10 mouse cellular contexts compared by ENCODE assay signal in genomic region chr8:123181391-123181790, GRCm38 (mm10). TPM values are rescaled to one million over a fixed set of nuclear protein-coding genes. Genes with fewer than 3 reads are reported as not detected.
A peak's percentile ranks its signal among the peaks of the same experiment; 100 is the strongest.
DNase-seq lines count a peak whose midpoint lies in the region; ATAC-seq and TF ChIP-seq lines count a peak whose summit lies in the region.
"Had no signal": no experiment of that assay in that cellular context is flagged by ENCODE, and none has a peak within 500 bp of the region (broad histone marks: within the 10 kb centered on the region; RNA-seq: fewer than 3 reads in every experiment).

No protein-coding gene starts in this region.

- ATAC-seq in hindbrain, embryonic 11.5 days (ENCODE audit: low FRiP score): no peak
- no peak for ATAC-seq in hindbrain, embryonic 16.5 days
- peak; percentile 37; the same call in 1 of the 2 replicates for ATAC-seq in liver, embryonic 15.5 days (ENCODE audit: insufficient read depth)

- TF ChIP-seq CTCF in heart, adult 2 months (IDR thresholded peaks at IDR 0.05): no peak

- peak; percentile 54 for DNase-seq in hindbrain, embryonic 11.5 days (ENCODE audit: low spot score)
- peak; percentile 95 for DNase-seq in adipocyte (ENCODE audit: low spot score)
- DNase-seq in heart, adult 2 months: peak; percentile 70 to 75
- DNase-seq in Muller cell, postnatal 12 days (ENCODE audit: inconsistent ontology term): no peak
- no peak for DNase-seq in layer of hippocampus, postnatal 14 days (ENCODE audit: low spot score in 2 of 2)
- no peak for DNase-seq in layer of hippocampus, postnatal 25 days (ENCODE audit: extremely low spot score in 1 of 2, low spot score in 1 of 2)
- DNase-seq: layer of hippocampus, adult 9-11 months had no signal

- no peak overlapping the region for H3K4me2 ChIP-seq in hindbrain, embryonic 11.5 days (replicated peaks; ENCODE audit: low read depth, low read length)
- no peak overlapping the region for H3K4me2 ChIP-seq in hindbrain, embryonic 16.5 days (ENCODE audit: low read length)
- no peak overlapping the region for H3K4me2 ChIP-seq in liver, embryonic 15.5 days

- no peak for TF ChIP-seq POLR2A in heart, adult 2 months (IDR thresholded peaks at IDR 0.05; ENCODE audit: insufficient read depth, low read depth, low read length)

- H3K4me1 ChIP-seq in hindbrain, embryonic 11.5 days (replicated peaks; ENCODE audit: control insufficient read depth, insufficient read depth, low read length): no peaks in the 10 kb centered on the region
- H3K4me1 ChIP-seq in hindbrain, embryonic 16.5 days (ENCODE audit: control insufficient read depth, insufficient read depth, low read depth, low read length): no peaks in the 10 kb centered on the region
- no peaks in the 10 kb centered on the region; the same call in 1 of the 2 replicates for H3K4me1 ChIP-seq in heart, adult 2 months (ENCODE audit: control insufficient read depth, insufficient read depth, low read length)
- H3K4me1 ChIP-seq in liver, embryonic 15.5 days (replicated peaks): 0 out of 2 replicates have a peak, but pooled peaks cover 4% of the 10 kb centered on the region

- no peak overlapping the region for H3K9ac ChIP-seq in hindbrain, embryonic 11.5 days (ENCODE audit: low read depth, low read length)
- H3K9ac ChIP-seq in hindbrain, embryonic 16.5 days (ENCODE audit: low read depth, low read length): no peak overlapping the region
- H3K9ac ChIP-seq in heart, adult 2 months (ENCODE audit: low read depth, low read length): no peak overlapping the region
- H3K9ac ChIP-seq in liver, embryonic 15.5 days: no peak overlapping the region

- intact Hi-C loops in heart, adult 2 months (cut with DNase I): no loop called here

- H3K36me3 ChIP-seq in hindbrain, embryonic 11.5 days (ENCODE audit: control insufficient read depth, insufficient read depth, low read length): no peaks in the 10 kb centered on the region
- H3K36me3 ChIP-seq in hindbrain, embryonic 16.5 days (ENCODE audit: control insufficient read depth, insufficient read depth, low read length): no peaks in the 10 kb centered on the region
- no peaks in the 10 kb centered on the region for H3K36me3 ChIP-seq in heart, adult 2 months (ENCODE audit: control insufficient read depth, insufficient read depth, low read length)
- H3K36me3 ChIP-seq in liver, embryonic 15.5 days (replicated peaks): no peaks in the 10 kb centered on the region

- H3K27ac ChIP-seq in hindbrain, embryonic 11.5 days (ENCODE audit: low read depth, low read length): no peak overlapping the region
- H3K27ac ChIP-seq in hindbrain, embryonic 16.5 days (ENCODE audit: low read depth, low read length): no peak overlapping the region
- H3K27ac ChIP-seq in heart, adult 2 months: no peak overlapping the region
- peak overlapping the region; percentile 53; the same call in 1 of the 2 replicates for H3K27ac ChIP-seq in liver, embryonic 15.5 days (replicated peaks)

- 0 out of 2 replicates have a peak, but pooled peaks have one; percentile 58 for TF ChIP-seq EP300 in heart, adult 2 months (IDR thresholded peaks at IDR 0.05; ENCODE audit: insufficient read depth, low read depth, low read length)

- H3K9me3 ChIP-seq in hindbrain, embryonic 11.5 days (ENCODE audit: control insufficient read depth, low read length): no peaks in the 10 kb centered on the region
- peaks cover 7% of the 10 kb centered on the region; the same call in 1 of the 2 replicates for H3K9me3 ChIP-seq in hindbrain, embryonic 16.5 days (ENCODE audit: control insufficient read depth, low read length)
- 0 out of 2 replicates have a peak, but pooled peaks cover 3% of the 10 kb centered on the region for H3K9me3 ChIP-seq in liver, embryonic 15.5 days (replicated peaks)

- no peaks in the 10 kb centered on the region for H3K79me2 ChIP-seq in heart, adult 2 months (replicated peaks; ENCODE audit: control insufficient read depth, insufficient read depth, low read length)

- H3K4me3 ChIP-seq in hindbrain, embryonic 11.5 days (ENCODE audit: low read depth, low read length): no peak overlapping the region
- no peak overlapping the region for H3K4me3 ChIP-seq in hindbrain, embryonic 16.5 days (ENCODE audit: low read length)
- H3K4me3 ChIP-seq in heart, adult 2 months: no peak overlapping the region
- no peak overlapping the region for H3K4me3 ChIP-seq in liver, embryonic 15.5 days (replicated peaks)
- H3K4me3 ChIP-seq: myocyte had no signal

- H3K27me3 ChIP-seq in hindbrain, embryonic 11.5 days (ENCODE audit: control insufficient read depth, insufficient read depth, low read length): no peaks in the 10 kb centered on the region
- H3K27me3 ChIP-seq in hindbrain, embryonic 16.5 days (replicated peaks; ENCODE audit: control insufficient read depth, insufficient read depth, low read length): no peaks in the 10 kb centered on the region
- no peaks in the 10 kb centered on the region for H3K27me3 ChIP-seq in heart, adult 2 months (ENCODE audit: control insufficient read depth, insufficient read depth, low read length)
- peaks cover 10% of the 10 kb centered on the region for H3K27me3 ChIP-seq in liver, embryonic 15.5 days

- 60% methylated on average over 3 of the region's 3 CpGs for WGBS in hindbrain, embryonic 11.5 days
- 60% methylated on average over 3 of the region's 3 CpGs for WGBS in hindbrain, embryonic 16.5 days
- WGBS in heart, adult 2 months: 61% methylated on average over 3 of the region's 3 CpGs
- 47% methylated on average over 3 of the region's 3 CpGs for WGBS in liver, embryonic 15.5 days (ENCODE audit: insufficient replicate concordance)

RNA-seq across cellular contexts. Expression of gene Dpep1, which starts 4.7 kb away (rescaled TPM):
- 0.43 and 0.85 TPM in 2 replicates for polyA plus RNA-seq in hindbrain, embryonic 11.5 days (2014; fragmentation: Nextera tagmentation; extraction: Ambion mirVana)
- 0.68 and 0.72 TPM in 2 replicates for polyA plus RNA-seq in hindbrain, embryonic 16.5 days (2015; fragmentation: Nextera tagmentation; extraction: Ambion mirVana)
- 10 to 100 TPM; 35.4 to 55.0 TPM for total RNA-seq in heart, adult 2 months (2021)
- polyA plus RNA-seq in heart, adult 2 months (2012; rRNA removed): 80.1 and 103 TPM in 2 replicates
- 0.21 and 0.26 TPM in 2 replicates for polyA plus RNA-seq in liver, embryonic 15.5 days (2015; fragmentation: Nextera tagmentation; extraction: Ambion mirVana)
- under 1 TPM; 0.50 to 0.71 TPM for total RNA-seq in layer of hippocampus, postnatal 14 days (2021)
- total RNA-seq in layer of hippocampus, postnatal 25 days (2021): under 1 TPM; 0.17 to 0.23 TPM

RNA-seq across cellular contexts. Expression of gene Sult5a1, which starts 23.3 kb away (rescaled TPM):
- polyA plus RNA-seq in hindbrain, embryonic 11.5 days (2014; fragmentation: Nextera tagmentation; extraction: Ambion mirVana): 4.8 and 5.5 TPM in 2 replicates
- 1.8 and 2.5 TPM in 2 replicates for polyA plus RNA-seq in hindbrain, embryonic 16.5 days (2015; fragmentation: Nextera tagmentation; extraction: Ambion mirVana)
- total RNA-seq in heart, adult 2 months (2021): under 1 TPM; 0.27 to 0.91 TPM
- polyA plus RNA-seq in heart, adult 2 months (2012; rRNA removed): 2.3 and 5.3 TPM in 2 replicates
- polyA plus RNA-seq in liver, embryonic 15.5 days (2015; fragmentation: Nextera tagmentation; extraction: Ambion mirVana): 0.76 and 0.96 TPM in 2 replicates
- total RNA-seq in layer of hippocampus, postnatal 14 days (2021): 1 to 10 TPM; 2.2 to 2.9 TPM
- 1 to 10 TPM; 2.0 to 2.5 TPM for total RNA-seq in layer of hippocampus, postnatal 25 days (2021)

RNA-seq across cellular contexts. Expression of gene Chmp1a, which starts 31.2 kb away (rescaled TPM):
- 87.7 and 94.3 TPM in 2 replicates for polyA plus RNA-seq in hindbrain, embryonic 11.5 days (2014; fragmentation: Nextera tagmentation; extraction: Ambion mirVana)
- 221 and 224 TPM in 2 replicates for polyA plus RNA-seq in hindbrain, embryonic 16.5 days (2015; fragmentation: Nextera tagmentation; extraction: Ambion mirVana)
- 10 to 100 TPM; 56.3 to 58.3 TPM for total RNA-seq in heart, adult 2 months (2021)
- 63.9 and 81.4 TPM in 2 replicates for polyA plus RNA-seq in heart, adult 2 months (2012; rRNA removed)
- 59.5 and 63.8 TPM in 2 replicates for polyA plus RNA-seq in liver, embryonic 15.5 days (2015; fragmentation: Nextera tagmentation; extraction: Ambion mirVana)
- 100 to 1,000 TPM; 114 to 131 TPM for total RNA-seq in layer of hippocampus, postnatal 14 days (2021)
- 100 to 1,000 TPM; 112 to 116 TPM for total RNA-seq in layer of hippocampus, postnatal 25 days (2021)

RNA-seq across cellular contexts. Expression of gene Spata33, which starts 31.2 kb away (rescaled TPM):
- polyA plus RNA-seq in hindbrain, embryonic 11.5 days (2014; fragmentation: Nextera tagmentation; extraction: Ambion mirVana): 5.5 and 6.1 TPM in 2 replicates
- polyA plus RNA-seq in hindbrain, embryonic 16.5 days (2015; fragmentation: Nextera tagmentation; extraction: Ambion mirVana): 7.0 and 7.1 TPM in 2 replicates
- total RNA-seq in heart, adult 2 months (2021): 10 to 100 TPM; 25.6 to 29.4 TPM
- polyA plus RNA-seq in heart, adult 2 months (2012; rRNA removed): 16.2 and 16.4 TPM in 2 replicates
- polyA plus RNA-seq in liver, embryonic 15.5 days (2015; fragmentation: Nextera tagmentation; extraction: Ambion mirVana): 0.18 and 0.37 TPM in 2 replicates
- 10 to 100 TPM in 1 of 2 experiments, 1 to 10 TPM in 1; 9.5 to 10.6 TPM for total RNA-seq in layer of hippocampus, postnatal 14 days (2021)
- 1 to 10 TPM; 6.5 to 7.3 TPM for total RNA-seq in layer of hippocampus, postnatal 25 days (2021)

RNA-seq across cellular contexts. Expression of gene Cdk10, which starts 43.3 kb away (rescaled TPM):
- 32.3 and 34.5 TPM in 2 replicates for polyA plus RNA-seq in hindbrain, embryonic 11.5 days (2014; fragmentation: Nextera tagmentation; extraction: Ambion mirVana)
- 47.2 and 53.3 TPM in 2 replicates for polyA plus RNA-seq in hindbrain, embryonic 16.5 days (2015; fragmentation: Nextera tagmentation; extraction: Ambion mirVana)
- total RNA-seq in heart, adult 2 months (2021): 10 to 100 TPM; 18.4 to 22.9 TPM
- polyA plus RNA-seq in heart, adult 2 months (2012; rRNA removed): 32.4 and 37.0 TPM in 2 replicates
- polyA plus RNA-seq in liver, embryonic 15.5 days (2015; fragmentation: Nextera tagmentation; extraction: Ambion mirVana): 8.9 and 9.0 TPM in 2 replicates
- 10 to 100 TPM; 74.0 to 82.4 TPM for total RNA-seq in layer of hippocampus, postnatal 14 days (2021)
- total RNA-seq in layer of hippocampus, postnatal 25 days (2021): 10 to 100 TPM; 77.3 to 94.0 TPM

Comparison
In these comparisons a context has a peak if more than half of its experiments do, and no peak if none do; other contexts are left out.
1. DNase-seq: peak in hindbrain, embryonic 11.5 days (single experiment), adipocyte (single experiment) and heart, adult 2 months (2 of 2); none in Muller cell, postnatal 12 days (single experiment), layer of hippocampus, postnatal 14 days (0 of 2) and layer of hippocampus, postnatal 25 days (0 of 2).
2. RNA of gene Dpep1, which starts 4.7 kb away (polyA plus RNA-seq): 80.1 to 103 TPM in heart, adult 2 months; 0.68 to 0.72 TPM in hindbrain, embryonic 16.5 days, 0.43 to 0.85 TPM in hindbrain, embryonic 11.5 days and 0.21 to 0.26 TPM in liver, embryonic 15.5 days; every median in the first group is over 10 times any median in the second.